Mouse (Mus musculus): ENCODE data around the gene Arhgef18.

The Arhgef18 gene

DNA sequence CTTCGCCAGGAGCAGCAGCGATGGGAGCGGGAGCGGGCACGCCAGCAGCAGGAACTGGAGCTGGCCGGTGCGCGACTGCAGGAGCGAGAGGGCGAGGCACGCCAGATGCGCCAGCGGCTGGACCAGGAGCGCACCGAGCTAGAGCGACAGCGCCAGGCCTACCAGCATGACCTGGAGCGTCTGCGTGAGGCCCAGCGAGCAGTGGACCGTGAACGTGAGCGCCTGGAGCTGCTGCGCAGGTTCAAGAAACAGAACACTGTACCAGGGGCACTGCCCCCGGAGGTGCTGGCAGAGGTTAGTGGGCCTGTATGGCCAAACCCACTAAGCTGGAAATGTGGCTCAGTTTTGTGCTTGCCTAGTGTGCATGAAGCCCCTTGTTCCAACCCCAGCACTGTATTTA lies 59.2 kb downstream of the Arhgef18 start:
- no peak for DNase-seq (ENCODE audit: low spot score)

DNA sequence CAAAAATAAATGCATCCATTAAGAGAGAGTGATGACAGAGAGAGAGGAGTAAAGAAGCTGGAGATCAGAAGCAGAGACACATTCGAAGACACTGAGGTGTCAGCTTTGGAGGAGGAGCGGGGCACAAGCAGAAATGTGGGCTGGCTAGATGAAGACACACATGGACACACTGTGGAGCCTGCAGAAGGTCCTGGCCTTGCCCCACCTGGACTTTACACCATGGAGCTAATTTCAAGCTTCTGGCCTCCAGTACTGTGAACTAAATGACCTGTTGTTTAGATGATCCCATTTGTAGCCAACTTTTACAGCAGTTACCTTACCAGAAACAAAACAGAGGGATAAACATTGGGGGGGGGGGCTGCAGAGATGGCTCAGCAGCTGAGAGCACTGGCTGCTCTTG lies 70.4 kb downstream of the Arhgef18 start:
- DNase-seq (ENCODE audit: low spot score) = no peak

DNA sequence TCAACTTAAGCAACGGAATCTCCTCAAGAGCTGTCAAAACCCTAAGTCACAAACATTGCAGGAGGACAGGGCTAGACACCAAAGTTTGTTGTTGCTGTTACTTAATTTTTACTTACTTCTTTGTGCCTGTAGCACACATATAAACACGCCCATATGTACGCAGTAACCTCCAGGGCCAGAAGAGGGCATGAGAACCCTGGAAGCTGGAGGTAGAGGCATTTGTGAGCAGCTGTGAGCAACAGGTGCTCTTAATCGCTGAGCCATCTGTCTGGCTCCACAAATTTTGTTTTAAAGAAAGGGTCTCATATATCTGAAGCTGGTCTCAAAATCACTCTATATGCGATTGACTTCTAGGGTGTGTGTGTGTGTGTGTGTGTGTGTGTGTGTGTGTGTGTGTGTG lies 71.5 kb downstream of the Arhgef18 start:
- peak; percentile 76 for DNase-seq (ENCODE audit: low spot score)

- DNase-seq (ENCODE audit: low spot score) = peak; percentile 100
These were observed 74.4 kb downstream of the Arhgef18 start, which contains the start of gene Pex11g for GRCm38 (mm10) chr8:3467006-3467885. Gene Pex11g (minus strand): TSS chr8:3467680.

- peak; percentile 31 for DNase-seq (ENCODE audit: low spot score)
These were observed 75.2 kb downstream of the Arhgef18 start for GRCm38 (mm10) chr8:3467886-3468545.

GRCm38 (mm10) chr8:3468838-3469237 lies 76.0 kb downstream of the Arhgef18 start:
- DNase-seq (ENCODE audit: low spot score) = no peak

DNA sequence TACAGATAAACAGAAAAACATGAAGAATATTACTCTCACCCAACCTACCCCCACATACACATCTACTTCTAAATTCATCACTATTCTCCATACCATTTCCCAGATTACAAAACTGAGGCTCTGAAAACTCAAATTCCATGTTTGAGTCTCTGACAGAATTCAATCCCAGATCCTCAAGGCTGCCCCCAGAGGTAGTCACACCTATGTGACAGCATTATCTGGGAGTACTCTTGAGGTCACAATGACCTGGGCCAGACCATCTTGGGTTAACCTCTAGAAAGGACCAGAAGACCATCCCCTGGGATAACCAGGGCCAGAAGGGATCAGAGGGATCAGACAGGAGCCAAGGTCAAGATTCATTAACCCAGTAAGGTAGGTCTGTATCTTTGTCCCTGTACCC lies 77.8 kb downstream of the Arhgef18 start, which contains the start of gene Tex45:
TSS of gene Tex45 (plus strand) at position 301 of the 400 bp plus-strand sequence.
- DNase-seq (ENCODE audit: low spot score) = no peak

GRCm38 (mm10) chr8:3475715-3476429 lies 83.1 kb downstream of the Arhgef18 start:
- no peak for DNase-seq (ENCODE audit: low spot score)

GRCm38 (mm10) chr8:3480221-3480785 lies 87.5 kb downstream of the Arhgef18 start:
- peak; percentile 77 for DNase-seq (ENCODE audit: low spot score)

GRCm38 (mm10) chr8:3481605-3482004 lies 88.8 kb downstream of the Arhgef18 start:
- DNase-seq (ENCODE audit: low spot score) = peak; percentile 69

- no peak for DNase-seq (ENCODE audit: low spot score)
These were observed 89.5 kb downstream of the Arhgef18 start for GRCm38 (mm10) chr8:3482240-3482740.

- DNase-seq (ENCODE audit: low spot score) = no peak
These were observed 90.7 kb downstream of the Arhgef18 start for GRCm38 (mm10) chr8:3483546-3483945.

DNA sequence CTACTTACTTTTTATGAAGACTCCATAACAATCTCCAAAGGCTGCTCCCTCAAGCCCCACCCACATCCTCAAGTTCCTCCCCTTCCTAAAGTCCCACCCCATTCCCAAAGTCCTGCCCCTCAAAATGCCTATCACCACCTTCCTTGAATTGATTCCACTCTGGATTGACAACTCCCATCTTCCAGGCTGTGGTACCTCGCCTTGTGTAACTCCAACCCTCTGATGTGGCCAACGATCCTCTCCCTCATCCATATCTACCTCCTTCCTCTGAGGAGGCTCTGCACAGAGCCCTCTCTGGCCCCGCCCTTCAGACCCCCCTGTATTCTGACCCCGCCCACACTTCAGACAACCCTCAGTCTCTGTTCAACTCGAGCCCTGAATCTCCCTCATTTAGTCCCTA lies 92.4 kb downstream of the Arhgef18 start:
- no peak for DNase-seq (ENCODE audit: low spot score)

- peak; percentile 54 for DNase-seq (ENCODE audit: low spot score)
These were observed 100.4 kb downstream of the Arhgef18 start, which contains the start of gene Zfp358 for GRCm38 (mm10) chr8:3492901-3493844. Gene Zfp358 (plus strand): TSS chr8:3493138.

GRCm38 (mm10) chr8:3493845-3494208 lies 101.0 kb downstream of the Arhgef18 start:
- no peak for DNase-seq (ENCODE audit: low spot score)

DNA sequence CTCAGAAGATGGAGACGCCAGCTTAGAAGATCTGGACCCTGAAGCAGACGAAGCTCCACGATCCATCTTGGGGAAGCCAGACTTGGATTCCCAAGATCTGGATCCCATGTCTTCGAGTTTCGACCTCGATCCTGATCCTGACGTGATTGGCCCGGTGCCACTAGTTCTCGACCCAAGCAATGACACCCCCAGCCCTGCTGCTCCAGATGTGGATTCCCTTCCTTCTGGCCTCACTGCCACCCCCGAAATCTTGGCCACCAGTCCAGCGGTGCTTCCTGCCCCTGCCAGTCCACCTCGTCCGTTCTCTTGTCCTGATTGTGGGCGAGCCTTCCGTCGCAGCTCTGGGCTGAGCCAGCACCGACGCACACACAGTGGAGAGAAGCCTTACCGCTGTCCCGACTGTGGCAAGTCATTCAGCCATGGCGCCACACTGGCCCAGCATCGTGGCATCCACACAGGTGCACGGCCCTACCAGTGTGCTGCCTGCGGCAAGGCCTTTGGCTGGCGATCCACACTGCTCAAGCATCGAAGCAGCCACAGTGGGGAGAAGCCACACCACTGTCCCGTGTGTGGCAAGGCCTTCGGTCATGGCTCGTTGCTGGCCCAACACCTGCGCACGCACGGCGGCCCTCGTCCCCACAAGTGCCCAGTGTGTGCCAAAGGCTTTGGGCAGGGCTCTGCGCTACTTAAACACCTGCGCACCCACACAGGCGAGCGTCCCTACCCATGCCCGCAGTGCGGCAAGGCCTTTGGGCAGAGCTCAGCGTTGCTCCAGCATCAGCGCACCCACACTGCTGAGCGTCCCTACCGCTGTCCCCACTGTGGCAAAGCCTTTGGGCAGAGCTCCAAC lies 103.0 kb downstream of the Arhgef18 start:
- DNase-seq (ENCODE audit: low spot score) = no peak

DNA sequence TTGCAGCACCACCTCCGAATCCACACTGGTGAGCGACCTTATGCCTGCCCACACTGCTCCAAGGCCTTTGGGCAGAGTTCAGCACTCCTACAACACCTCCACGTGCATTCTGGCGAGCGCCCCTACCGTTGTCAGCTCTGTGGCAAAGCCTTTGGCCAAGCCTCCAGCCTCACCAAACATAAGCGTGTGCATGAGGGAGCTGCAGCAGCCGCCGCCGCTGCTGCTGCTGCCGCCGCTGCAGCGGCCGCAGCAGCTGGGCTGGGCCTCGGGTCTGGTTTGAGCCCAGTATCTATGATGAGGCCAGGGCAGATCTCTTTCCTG lies 103.6 kb downstream of the Arhgef18 start:
- DNase-seq (ENCODE audit: low spot score) = no peak

DNA sequence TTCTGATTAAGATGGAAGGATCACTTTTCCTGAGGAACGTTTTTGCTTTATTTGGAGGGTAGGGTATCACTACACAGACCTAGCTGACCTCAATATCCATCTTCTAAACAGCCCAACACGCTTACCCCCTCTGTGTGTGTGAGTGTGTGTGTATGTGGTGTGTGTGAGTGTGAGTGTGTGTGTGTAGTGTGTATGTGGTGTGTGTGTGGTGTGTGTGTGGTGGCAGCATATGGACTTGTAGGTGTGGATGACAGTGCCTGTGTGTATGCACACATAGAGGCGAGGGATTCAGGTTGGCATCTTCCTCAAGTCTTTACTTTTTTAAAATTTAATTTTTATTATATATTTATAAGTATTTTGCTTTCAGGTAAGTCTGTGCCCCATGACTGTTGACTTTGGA lies 105.8 kb downstream of the Arhgef18 start:
- no peak for DNase-seq (ENCODE audit: low spot score)

DNA sequence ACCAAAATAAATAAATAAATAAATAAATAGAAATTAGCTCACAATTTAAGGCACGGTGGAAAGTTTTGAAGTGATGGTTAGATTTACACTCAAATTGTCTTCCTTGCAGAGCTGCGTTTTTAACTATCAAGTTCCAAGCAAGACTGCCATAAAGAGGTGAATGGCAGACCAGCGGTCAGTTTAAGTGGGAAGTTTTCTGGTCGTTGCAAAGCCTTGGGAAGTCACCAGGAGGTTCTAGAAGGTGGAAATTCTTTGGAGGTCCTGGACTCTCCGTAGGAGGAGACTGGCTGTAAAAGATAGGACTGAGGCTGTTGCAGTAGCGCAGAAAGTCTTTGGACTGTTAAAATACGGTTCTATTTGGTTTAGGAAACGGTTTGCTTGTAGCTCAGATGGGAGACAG lies 106.9 kb downstream of the Arhgef18 start:
- DNase-seq (ENCODE audit: low spot score) = no peak

Measured in adipocyte (in vitro differentiated cells).